Mouse (Mus musculus) effector memory CD4-positive, alpha-beta T cell, adult 5 months (primary cell): Measurements from ENCODE around the gene Polr3e. TPM values are rescaled to one million over a fixed set of nuclear protein-coding genes. Genes with fewer than 3 reads are reported as not detected.

Experiments used
- polyA plus RNA-seq: library from polyadenylated mRNA; unstranded; fragments of 100-300 nt; shearing (Covaris generic); gene quantifications from one replicate; pipeline ENCODE4 v1.2.1, GENCODE M21; 2017

The Polr3e gene
- polyA plus RNA-seq: 18.9 TPM

DNA sequence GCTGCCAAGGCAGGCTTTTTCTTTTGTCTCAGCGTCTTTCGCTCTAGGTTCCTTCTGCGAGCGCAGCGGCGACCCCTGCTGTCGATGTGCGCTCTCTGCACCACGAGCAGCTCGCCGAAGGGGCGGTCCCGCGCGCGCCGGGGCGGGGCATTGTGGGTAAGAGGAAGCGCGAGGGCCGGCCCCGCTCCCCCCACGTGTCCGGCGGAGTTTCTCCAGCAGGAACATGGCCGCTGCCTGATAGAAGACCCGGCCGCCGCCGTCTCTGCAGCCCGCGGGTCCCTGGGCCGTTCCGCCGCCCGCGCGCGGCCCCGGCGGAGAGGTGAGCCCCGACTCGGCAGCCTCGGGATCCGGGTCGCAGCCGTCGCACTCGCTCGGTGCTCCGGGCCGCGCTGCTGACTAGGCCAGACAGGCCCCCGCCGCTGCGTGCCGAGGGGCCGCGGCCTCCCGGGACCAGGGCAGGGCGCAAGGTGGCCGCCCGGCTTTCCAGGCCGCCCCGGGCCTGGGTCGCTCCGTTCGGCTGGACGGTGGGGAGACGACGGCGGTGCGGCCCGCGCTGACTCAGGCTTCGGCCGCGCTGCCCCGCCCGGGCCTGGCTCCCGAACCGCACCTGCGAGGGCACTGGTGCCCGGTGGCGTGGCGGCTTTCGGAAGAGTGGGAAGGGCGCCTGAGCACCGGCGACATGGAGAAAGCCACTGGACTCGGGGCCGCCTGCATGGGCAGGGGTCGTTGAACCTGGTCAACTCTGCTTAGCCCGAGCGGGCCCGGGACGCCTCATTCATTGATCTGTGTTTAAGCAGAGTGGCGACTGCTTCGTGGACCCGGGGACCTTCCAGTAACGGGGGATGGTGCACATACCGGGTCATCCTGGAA lies at the start of gene Polr3e:
Gene Polr3e, plus strand, starts transcription at position 153 of the 870 bp plus-strand sequence.

DNA sequence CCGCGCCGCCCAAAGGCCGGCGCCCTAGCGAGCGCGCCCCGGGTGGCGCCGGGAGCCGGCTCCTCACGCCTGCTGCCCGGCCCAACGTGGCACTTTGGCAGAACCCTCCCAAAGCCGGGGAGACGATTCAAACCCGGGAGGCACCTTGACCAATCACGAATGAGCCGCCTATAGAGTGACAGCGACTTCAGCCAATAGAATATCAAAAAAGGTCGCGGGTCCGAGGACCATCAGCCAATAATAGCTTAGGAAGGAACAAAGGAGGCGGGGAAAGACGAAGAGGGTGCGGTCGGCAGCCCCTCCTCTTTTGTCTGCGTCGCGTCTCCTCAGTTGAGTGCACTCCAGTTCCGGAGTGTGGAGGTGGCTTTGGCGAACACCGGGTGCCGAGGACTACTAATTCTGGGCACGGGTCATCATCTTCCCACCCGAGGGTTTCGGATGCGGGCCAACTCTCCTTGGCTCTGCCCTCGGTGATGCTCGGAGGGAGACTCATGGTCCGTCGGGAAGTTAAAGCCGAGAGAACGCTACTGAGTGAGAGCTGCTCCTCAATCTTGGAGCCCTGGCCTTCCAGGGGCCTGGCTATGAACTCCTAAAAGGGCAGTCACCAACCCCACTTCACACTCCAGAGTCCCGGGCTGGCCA lies 64.8 kb downstream of the Polr3e start, which contains the start of the genes Cdr2 and Mfsd13b:
Gene Cdr2, minus strand, starts transcription at position 113 of the 642 bp plus-strand sequence.
Gene Mfsd13b, plus strand, starts transcription at position 310 of the 642 bp plus-strand sequence.

Other genes with a start within 250 kb of the Polr3e start
- 0.29 TPM for gene Pdzd9, start 247.4 kb upstream of the Polr3e start, polyA plus RNA-seq
- gene Mosmo, start 240.1 kb upstream of the Polr3e start, polyA plus RNA-seq: 17.2 TPM
- gene Vwa3a, start 178.4 kb upstream of the Polr3e start, polyA plus RNA-seq: not detected
- gene Gm5737, start 105.4 kb upstream of the Polr3e start, polyA plus RNA-seq: not detected
- 2.0 TPM for gene Eef2k, start 74.9 kb upstream of the Polr3e start, polyA plus RNA-seq
- gene Cdr2, start 64.6 kb downstream of the Polr3e start, polyA plus RNA-seq: 13.7 TPM
- gene Mfsd13b, start 64.8 kb downstream of the Polr3e start, polyA plus RNA-seq: 0.77 TPM
- 20.4 TPM for gene Mettl9, start 116.7 kb downstream of the Polr3e start, polyA plus RNA-seq
- gene Igsf6, start 156.8 kb downstream of the Polr3e start, polyA plus RNA-seq: not detected
- not detected for gene Otoa, start 163.9 kb downstream of the Polr3e start, polyA plus RNA-seq